Mouse (Mus musculus) cerebellum, adult 2 months (tissue): ENCODE results near the gene Plekha6.

Source experiments
- CTCF ChIP-seq: fragments of 200-500 bp; IDR thresholded peaks from 2 replicates; pipeline ENCODE4 v1.5.1; 2011; ENCODE audit warnings: low read depth, mild to moderate bottlenecking, control low read depth, low read length, moderate library complexity, borderline replicate concordance; ENCODE audit not compliant: insufficient read depth
- POLR2A ChIP-seq: fragments of 200-500 bp; IDR thresholded peaks from 2 replicates; pipeline ENCODE4 v1.6.1; 2011; ENCODE audit warnings: low read length, control low read depth, borderline replicate concordance; ENCODE audit not compliant: insufficient read depth

DNA sequence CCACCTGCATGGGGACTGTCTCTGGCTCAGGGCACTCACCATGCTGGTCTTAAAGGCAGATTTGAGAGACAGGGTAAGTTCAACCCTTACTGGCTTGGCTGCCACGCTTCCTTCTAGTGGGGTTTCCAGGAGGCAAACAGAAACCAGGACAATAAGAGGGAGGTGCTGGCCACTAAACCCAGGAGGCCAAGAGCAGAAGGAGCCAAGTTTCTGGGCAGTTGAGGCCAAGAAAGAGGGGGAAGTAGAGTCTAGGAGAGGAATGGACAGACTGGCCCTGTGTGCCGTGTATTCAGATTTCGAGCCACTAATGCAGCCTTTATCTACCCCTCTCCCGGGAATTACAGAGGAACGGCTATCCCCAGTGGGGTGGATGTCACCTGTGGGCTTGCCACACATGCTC is 83.2 kb downstream of the Plekha6 start:
- TF ChIP-seq CTCF (no peak), POLR2A (no peak)
